Mouse (Mus musculus) liver, embryonic 16.5 days (tissue): Measurements from ENCODE around the gene Gm28729. TPM values are rescaled to one million over a fixed set of nuclear protein-coding genes. Genes with fewer than 3 reads are reported as not detected.
A peak's percentile ranks its signal among the peaks of the same experiment; 100 is the strongest.
"Not testable (repeated sequence)": the region's sequence is repeated elsewhere in the genome, so short reads cannot be mapped to it uniquely, and the experiment has no call there.

Experiments used
- ATAC-seq: fragments of 200-750 bp; cut with Nextera tagmentation; 2 replicates; pipeline ENCODE4 v1.8.0; 2017; ENCODE audit warnings: low read depth, mild to moderate bottlenecking, moderate number of reproducible peaks, moderate library complexity
- H3K27ac ChIP-seq: fragments of 300-500 bp; sonication (generic); 2 replicates; pipeline ENCODE4 v1.5.1; 2014; ENCODE audit warnings: mild to moderate bottlenecking, low read length
- H3K27me3 ChIP-seq: fragments of 300-500 bp; sonication (generic); 2 replicates; pipeline ENCODE4 v1.6.1; 2014; ENCODE audit warnings: low read depth, low read length, mixed read lengths; ENCODE audit not compliant: control insufficient read depth, insufficient read depth
- H3K36me3 ChIP-seq: fragments of 300-500 bp; sonication (generic); 2 replicates; pipeline ENCODE4 v1.6.1; 2014; ENCODE audit warnings: mild to moderate bottlenecking; ENCODE audit not compliant: control insufficient read depth, insufficient read depth
- H3K4me1 ChIP-seq: fragments of 300-500 bp; sonication (generic); 2 replicates; pipeline ENCODE4 v1.6.1; 2014; ENCODE audit warnings: low read depth, low read length, mixed read lengths; ENCODE audit not compliant: control insufficient read depth
- H3K4me2 ChIP-seq: fragments of 300-500 bp; sonication (generic); 2 replicates; pipeline ENCODE4 v1.6.1; 2014; ENCODE audit warnings: low read depth, low read length, mixed read lengths
- H3K4me3 ChIP-seq: fragments of 300-500 bp; sonication (generic); 2 replicates; pipeline ENCODE4 v1.5.1; 2014; ENCODE audit warnings: low read depth, mild to moderate bottlenecking, low read length
- H3K9ac ChIP-seq: fragments of 300-500 bp; sonication (generic); 2 replicates; pipeline ENCODE4 v1.6.1; 2014; ENCODE audit warnings: low read depth, low read length
- H3K9me3 ChIP-seq: fragments of 300-500 bp; sonication (generic); replicated peaks from 2 replicates; pipeline ENCODE4 v1.6.1; 2016; ENCODE audit warnings: low read length; ENCODE audit not compliant: control insufficient read depth
- WGBS: fragments of 180-500 bp; shearing (Covaris S2); extraction: QIAGEN DNeasy Blood & Tissue Kit; methylation state at CpG from one replicate; pipeline ENCODE4 v1.1.7; 2014; ENCODE audit not compliant: insufficient replicate concordance; 5-methylcytosine and 5-hydroxymethylcytosine counted together
- polyA plus RNA-seq: library from polyadenylated mRNA; unstranded; fragments of >200 nt; fragmentation: Nextera tagmentation; extraction: Ambion mirVana; gene quantifications from 2 replicates; pipeline ENCODE4 v1.2.1, GENCODE M21; 2015

Gm28729 gene
- polyA plus RNA-seq, 1 experiment from 2014 or later, result not detected

DNA sequence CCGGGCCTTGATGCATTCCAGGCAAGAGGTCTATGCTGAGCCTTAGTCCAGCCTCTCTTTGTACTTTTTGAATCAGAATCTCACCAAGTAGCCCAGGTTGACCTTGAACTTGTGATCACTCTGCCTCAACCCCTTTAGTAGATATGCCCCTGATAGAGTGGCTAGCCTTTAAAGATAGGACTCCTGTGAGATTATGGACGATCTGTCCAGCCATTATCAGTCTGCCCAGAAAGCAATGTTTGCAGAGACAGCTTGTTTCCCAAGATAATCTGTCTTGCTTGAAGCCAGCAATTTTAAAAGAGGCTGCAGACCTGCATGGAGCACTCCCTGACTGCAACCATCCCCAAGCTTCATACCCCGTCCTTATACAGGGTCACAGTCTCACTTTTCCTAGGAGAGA is 42.0 kb downstream of the Gm28729 start:
- H3K9ac ChIP-seq, result no peak overlapping the region
- no peak overlapping the region for H3K4me2 ChIP-seq
- no peaks in the 10 kb centered on the region for H3K9me3 ChIP-seq
- ATAC-seq, result no peak
- H3K36me3 ChIP-seq, result no peaks in the 10 kb centered on the region
- WGBS, result 28% methylated on average over 3 of the region's 3 CpGs
- no peaks in the 10 kb centered on the region for H3K27me3 ChIP-seq
- H3K4me3 ChIP-seq, result no peak overlapping the region
- H3K27ac ChIP-seq, result no peak overlapping the region
- peaks cover 4% of the 10 kb centered on the region; the same call in 1 of the 2 replicates for H3K4me1 ChIP-seq

DNA sequence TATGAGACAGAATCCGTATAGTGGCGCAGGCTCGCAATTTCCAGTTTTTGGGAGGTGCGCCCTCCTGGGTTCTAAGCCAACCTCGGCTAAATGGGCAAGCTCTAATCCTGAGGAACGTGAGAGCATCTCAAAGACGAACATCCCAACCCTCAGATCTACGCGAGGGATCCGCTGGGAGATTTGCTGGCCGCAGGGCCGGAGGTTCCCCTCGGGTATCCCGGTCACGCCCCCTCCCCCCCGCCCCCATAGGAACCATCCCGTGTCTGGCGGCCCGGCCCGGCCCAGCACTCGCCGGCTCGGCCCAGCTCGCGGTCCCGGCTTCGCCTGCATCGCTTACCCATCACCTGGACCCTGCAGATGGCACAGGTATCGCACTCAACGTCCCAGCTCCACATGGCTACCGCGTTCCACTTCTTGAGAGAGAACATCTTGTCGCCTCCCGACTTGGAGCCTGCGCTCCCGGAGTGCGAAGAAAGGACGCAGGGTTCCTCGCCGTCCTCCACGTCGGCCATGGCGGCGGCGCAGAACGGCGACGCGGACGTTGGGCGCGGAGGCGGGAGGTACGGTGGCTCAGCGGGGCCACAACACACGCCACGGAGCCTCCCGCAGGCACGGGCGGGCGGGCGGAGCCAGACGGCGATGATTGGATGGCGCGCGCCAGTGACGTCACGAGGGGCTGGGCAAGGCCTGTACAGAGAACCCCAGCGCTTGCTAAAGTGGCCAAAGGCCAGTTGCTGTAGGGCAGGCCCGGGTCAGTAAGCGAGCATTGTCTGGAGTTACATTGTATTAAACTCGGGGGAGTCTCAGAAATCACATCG is 46.8 kb downstream of the Gm28729 start, which contains the start of gene Rnf7:
Rnf7 (minus strand) TSS at position 605 of the 818 bp plus-strand sequence.
- peak within 1 kb of the TSS; percentile 90 for H3K4me2 ChIP-seq
- peak within 1 kb of the TSS; percentile 88 for H3K4me3 ChIP-seq
- H3K27me3 ChIP-seq, result no peaks in the 10 kb centered on the region
- peak within 1 kb of the TSS; percentile 74 for H3K27ac ChIP-seq
- H3K9ac ChIP-seq, result peak within 1 kb of the TSS; percentile 82
- no peaks in the 10 kb centered on the region for H3K9me3 ChIP-seq
- H3K4me1 ChIP-seq, result peaks cover 14% of the 10 kb centered on the region
- peak; percentile 99 for ATAC-seq
- WGBS, result under 1% methylated on average over 74 of the region's 74 CpGs
- no peaks in the 10 kb centered on the region for H3K36me3 ChIP-seq

DNA sequence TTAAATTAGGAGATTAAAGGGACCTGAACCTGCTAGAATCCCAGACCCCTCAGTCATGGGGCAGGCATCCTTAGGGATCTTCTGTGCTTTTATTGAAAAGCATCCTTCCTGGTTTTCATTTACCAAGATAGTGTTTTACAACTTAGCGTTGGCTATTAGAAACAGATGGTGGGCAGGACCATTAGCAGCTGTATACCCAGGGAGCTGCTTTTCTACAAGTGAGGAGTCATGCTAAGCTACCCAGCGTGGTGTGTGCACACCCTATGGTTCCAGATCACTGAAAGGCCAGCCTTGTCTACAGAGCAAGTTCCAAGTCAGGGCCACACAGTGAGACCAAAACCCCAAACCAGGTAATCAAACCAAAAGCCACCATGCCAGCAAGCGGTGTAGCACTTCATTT is 52.7 kb downstream of the Gm28729 start:
- WGBS, result 84% methylated on average over 3 of the region's 3 CpGs
- Histone ChIP-seq H3K4me1 (peaks cover 6% of the 10 kb centered on the region), H3K27ac (no peak overlapping the region), H3K27me3 (no peaks in the 10 kb centered on the region), H3K4me2 (no peak overlapping the region), H3K9me3 (no peaks in the 10 kb centered on the region), H3K4me3 (no peak overlapping the region), H3K9ac (no peak overlapping the region), H3K36me3 (peaks cover 3% of the 10 kb centered on the region; the same call in 1 of the 2 replicates)
- ATAC-seq, result no peak

DNA sequence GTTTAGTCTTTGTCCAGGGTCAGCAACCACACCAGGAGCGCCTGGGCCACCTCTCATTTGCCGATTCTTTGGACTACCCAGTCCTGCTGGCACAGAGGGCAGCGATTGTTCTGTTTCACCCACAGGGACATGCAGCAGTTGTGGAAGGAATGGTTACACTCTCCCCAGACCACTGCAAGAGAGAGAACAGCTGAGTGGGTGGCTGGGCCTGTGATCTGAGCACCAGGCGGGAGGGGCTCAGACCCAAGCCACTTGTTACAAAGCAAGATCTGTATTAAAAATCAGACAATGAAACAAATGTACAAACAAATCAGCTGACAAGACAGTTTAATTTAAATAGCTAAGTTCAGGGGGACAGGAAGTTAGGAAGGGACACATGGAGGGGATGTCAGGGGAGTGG is 53.4 kb downstream of the Gm28729 start:
- H3K4me1 ChIP-seq, H3K9ac ChIP-seq, H3K9me3 ChIP-seq, H3K27ac ChIP-seq, H3K4me2 ChIP-seq, H3K4me3 ChIP-seq, H3K27me3 ChIP-seq, ATAC-seq, H3K36me3 ChIP-seq: not testable (repeated sequence)
- 75% methylated on average over 4 of the region's 4 CpGs for WGBS

DNA sequence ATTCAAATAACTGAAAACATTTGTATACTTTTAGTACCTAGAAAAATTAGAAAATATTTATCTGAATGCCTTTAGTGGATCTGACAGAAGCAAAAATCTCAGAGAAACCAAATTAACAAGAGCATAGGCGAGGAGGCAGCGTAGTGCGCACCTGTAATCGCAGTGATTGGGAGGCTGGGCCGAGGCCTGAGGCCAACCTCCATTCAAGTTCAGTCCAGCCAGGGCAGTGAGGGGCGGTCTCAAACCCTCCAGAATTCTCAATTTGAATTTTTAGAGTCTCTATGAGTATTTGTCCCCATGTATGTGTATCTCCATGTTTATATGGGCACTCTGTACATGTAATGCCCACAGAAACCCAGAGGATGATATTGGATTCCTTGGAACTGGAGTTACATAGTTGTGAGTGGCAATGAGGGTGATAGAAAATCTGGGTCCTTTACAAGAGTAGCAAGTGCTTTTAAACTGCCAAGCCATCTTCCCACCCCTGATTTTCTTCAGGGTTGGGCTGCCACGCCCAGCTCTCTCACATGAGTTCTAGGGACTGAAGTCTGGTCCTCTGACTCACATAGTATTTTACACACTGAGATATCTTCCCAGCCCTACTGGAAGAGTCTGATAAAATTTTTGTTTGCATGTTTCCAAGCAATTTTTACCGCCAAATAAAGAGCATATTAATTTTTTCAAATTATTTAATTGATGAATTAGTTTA is 54.6 kb downstream of the Gm28729 start:
- Histone ChIP-seq H3K36me3 (peaks cover 3% of the 10 kb centered on the region; the same call in 1 of the 2 replicates), H3K4me2 (no peak overlapping the region), H3K9ac (no peak overlapping the region), H3K4me1 (no peaks in the 10 kb centered on the region), H3K27me3 (no peaks in the 10 kb centered on the region), H3K4me3 (no peak overlapping the region), H3K9me3 (no peaks in the 10 kb centered on the region), H3K27ac (no peak overlapping the region)
- no peak for ATAC-seq
- 80% methylated on average over 8 of the region's 8 CpGs for WGBS

DNA sequence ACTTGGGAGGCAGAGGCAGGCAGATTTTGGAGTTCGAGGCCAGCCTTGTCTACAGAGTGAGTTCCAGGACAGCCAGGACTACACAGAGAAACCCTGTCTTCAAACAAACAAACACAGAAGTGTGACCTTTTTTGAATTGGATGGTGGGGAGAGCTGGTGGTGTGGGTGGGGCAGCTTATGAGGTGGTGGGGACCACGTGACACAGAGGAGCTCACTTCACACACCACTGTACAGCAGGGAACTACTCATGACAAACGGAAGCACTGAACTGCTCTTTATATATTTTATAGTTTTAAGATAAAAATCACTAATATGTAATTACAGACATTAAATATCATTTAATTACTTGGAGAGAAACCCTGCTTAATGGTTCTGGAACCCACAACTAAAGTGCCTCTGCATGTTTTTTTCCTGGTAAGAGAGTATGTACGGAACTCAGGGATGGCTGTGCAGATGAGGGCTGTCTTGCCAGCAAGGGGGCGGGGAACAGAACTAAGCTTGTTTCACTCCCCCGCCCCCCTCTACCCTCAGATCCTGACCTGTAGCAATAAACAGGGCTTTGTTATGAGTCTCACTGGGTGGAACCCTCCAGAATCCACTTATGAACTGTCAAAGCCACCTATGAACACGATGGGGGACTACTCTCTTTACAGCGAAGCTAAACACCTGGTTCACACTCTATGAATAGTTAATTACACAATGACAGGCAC is 55.4 kb downstream of the Gm28729 start:
- Histone ChIP-seq H3K36me3 (peaks cover 3% of the 10 kb centered on the region; the same call in 1 of the 2 replicates), H3K9ac (no peak overlapping the region), H3K4me2 (no peak overlapping the region), H3K9me3 (no peaks in the 10 kb centered on the region), H3K4me1 (no peaks in the 10 kb centered on the region), H3K27ac (no peak overlapping the region), H3K4me3 (no peak overlapping the region), H3K27me3 (no peaks in the 10 kb centered on the region)
- 74% methylated on average over 8 of the region's 8 CpGs for WGBS
- ATAC-seq, result no peak

DNA sequence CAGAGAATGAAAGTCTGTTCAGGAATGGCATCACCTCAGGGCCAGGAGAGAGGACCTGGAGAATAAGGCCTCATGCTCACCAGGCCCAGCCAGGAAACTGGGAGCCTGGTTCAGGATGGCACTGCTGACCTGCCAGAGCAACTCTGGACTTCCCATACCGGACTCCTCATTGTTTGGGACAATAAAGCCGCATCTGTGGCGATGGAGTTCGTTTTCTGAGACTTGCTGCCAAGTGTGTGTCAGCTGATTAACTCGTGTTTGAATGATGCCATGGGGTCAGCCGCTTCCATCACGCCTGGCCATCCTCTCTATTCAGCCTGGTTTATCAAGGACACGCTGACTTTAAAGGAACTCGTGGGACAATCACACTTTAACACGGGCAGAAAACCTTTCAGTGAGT is 61.4 kb downstream of the Gm28729 start:
- ATAC-seq, result no peak
- no peak overlapping the region for H3K27ac ChIP-seq
- H3K9me3 ChIP-seq, result peaks cover 11% of the 10 kb centered on the region
- no peaks in the 10 kb centered on the region for H3K36me3 ChIP-seq
- H3K9ac ChIP-seq, result no peak overlapping the region
- WGBS, result 63% methylated on average over 10 of the region's 10 CpGs
- H3K4me3 ChIP-seq, result no peak overlapping the region
- no peaks in the 10 kb centered on the region for H3K27me3 ChIP-seq
- no peak overlapping the region for H3K4me2 ChIP-seq
- H3K4me1 ChIP-seq, result no peaks in the 10 kb centered on the region

DNA sequence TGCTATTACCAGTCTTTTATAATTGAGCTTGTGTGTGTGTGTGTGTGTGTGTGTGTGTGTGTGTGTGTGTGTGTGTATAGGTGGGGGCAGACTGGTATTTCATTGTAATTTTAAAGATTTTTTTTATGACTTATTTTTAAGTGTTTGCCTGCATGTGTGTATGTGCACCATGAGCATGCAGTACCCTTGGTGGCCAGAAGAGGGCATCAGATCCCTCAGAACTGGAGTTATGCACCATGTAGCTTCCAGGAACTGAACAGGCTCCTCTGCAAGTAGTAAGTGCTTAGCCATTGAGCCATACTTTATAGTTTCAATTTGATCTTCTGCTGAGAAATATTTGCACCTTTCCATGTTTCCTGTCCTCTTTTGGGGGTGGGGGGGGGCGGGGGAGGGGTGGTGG is 63.5 kb downstream of the Gm28729 start:
- no peak overlapping the region for H3K4me2 ChIP-seq

More for the DNA sequence above, 63.5 kb downstream of the Gm28729 start:
- WGBS, result 24% methylated on average over 1 of the region's 1 CpGs
- no peak overlapping the region for H3K9ac ChIP-seq
- no peaks in the 10 kb centered on the region for H3K36me3 ChIP-seq
- H3K9me3 ChIP-seq, result peaks cover 11% of the 10 kb centered on the region
- no peaks in the 10 kb centered on the region for H3K27me3 ChIP-seq
- H3K4me3 ChIP-seq, result no peak overlapping the region
- no peaks in the 10 kb centered on the region; the same call in 1 of the 2 replicates for H3K4me1 ChIP-seq
- no peak overlapping the region for H3K27ac ChIP-seq
- ATAC-seq, result no peak
